Mouse (Mus musculus): ENCODE data around the gene Kif1a. TPM values are rescaled to one million over a fixed set of nuclear protein-coding genes. Genes with fewer than 3 reads are reported as not detected.

Gene Kif1a
- polyA plus RNA-seq, 1 experiment from 2014 or later, result 272 TPM

- Histone ChIP-seq H3K9ac (replicated peaks) (no peak overlapping the region), H3K27me3 (no peaks in the 10 kb centered on the region), H3K4me3 (replicated peaks) (no peak overlapping the region), H3K4me2 (replicated peaks) (no peak overlapping the region), H3K36me3 (peaks cover 62% of the 10 kb centered on the region), H3K4me1 (replicated peaks) (peaks cover 38% of the 10 kb centered on the region), H3K9me3 (no peaks in the 10 kb centered on the region), H3K27ac (no peak overlapping the region)
- no peak for ATAC-seq
- WGBS, result 93% methylated on average over 12 of the region's 12 CpGs
Observed at GRCm38 (mm10) chr1:93083420-93084285, 18.1 kb downstream of the Kif1a start.

GRCm38 (mm10) chr1:93082121-93082520 lies 19.6 kb downstream of the Kif1a start:
- peaks cover 38% of the 10 kb centered on the region for H3K4me1 ChIP-seq (replicated peaks)
- no peaks in the 10 kb centered on the region for H3K27me3 ChIP-seq

GRCm38 (mm10) chr1:93080930-93081589 lies 20.7 kb downstream of the Kif1a start:
- Histone ChIP-seq H3K36me3 (peaks cover 66% of the 10 kb centered on the region), H3K4me1 (replicated peaks) (peaks cover 38% of the 10 kb centered on the region)
- ATAC-seq, result no peak; the same call in 1 of the 2 replicates

More at GRCm38 (mm10) chr1:93082121-93082520, 19.6 kb downstream of the Kif1a start:
- Histone ChIP-seq H3K9me3 (no peaks in the 10 kb centered on the region), H3K36me3 (peaks cover 66% of the 10 kb centered on the region), H3K4me3 (replicated peaks) (no peak overlapping the region), H3K9ac (replicated peaks) (no peak overlapping the region), H3K4me2 (replicated peaks) (no peak overlapping the region), H3K27ac (no peak overlapping the region)
- WGBS, result 73% methylated on average over 8 of the region's 8 CpGs
- ATAC-seq, result no peak

GRCm38 (mm10) chr1:93079602-93080001 lies 22.1 kb downstream of the Kif1a start:
- no peak overlapping the region for H3K4me3 ChIP-seq (replicated peaks)
- H3K9ac ChIP-seq (replicated peaks), result no peak overlapping the region
- H3K27me3 ChIP-seq, result no peaks in the 10 kb centered on the region
- peak overlapping the region; percentile 73 for H3K27ac ChIP-seq
- 48% methylated on average over 3 of the region's 3 CpGs for WGBS
- H3K36me3 ChIP-seq, result peaks cover 78% of the 10 kb centered on the region
- no peak overlapping the region for H3K4me2 ChIP-seq (replicated peaks)
- peaks cover 26% of the 10 kb centered on the region for H3K4me1 ChIP-seq (replicated peaks)
- peak; percentile 74 for ATAC-seq
- H3K9me3 ChIP-seq, result no peaks in the 10 kb centered on the region

More at GRCm38 (mm10) chr1:93080930-93081589, 20.7 kb downstream of the Kif1a start:
- Histone ChIP-seq H3K4me3 (replicated peaks) (no peak overlapping the region), H3K9ac (replicated peaks) (no peak overlapping the region), H3K27ac (no peak overlapping the region), H3K9me3 (no peaks in the 10 kb centered on the region), H3K4me2 (replicated peaks) (no peak overlapping the region), H3K27me3 (no peaks in the 10 kb centered on the region)
- WGBS, result 76% methylated on average over 3 of the region's 3 CpGs

- Histone ChIP-seq H3K9me3 (no peaks in the 10 kb centered on the region), H3K27ac (no peak overlapping the region), H3K4me1 (replicated peaks) (no peaks in the 10 kb centered on the region), H3K4me2 (replicated peaks) (no peak overlapping the region), H3K9ac (replicated peaks) (no peak overlapping the region), H3K27me3 (no peaks in the 10 kb centered on the region), H3K36me3 (peaks cover 100% of the 10 kb centered on the region), H3K4me3 (replicated peaks) (no peak overlapping the region)
- ATAC-seq, result no peak
- 89% methylated on average over 2 of the region's 2 CpGs for WGBS
Observed at GRCm38 (mm10) chr1:93072279-93072865, 29.4 kb downstream of the Kif1a start.

- H3K27me3 ChIP-seq, result no peaks in the 10 kb centered on the region
- H3K9me3 ChIP-seq, result no peaks in the 10 kb centered on the region
- 82% methylated on average over 18 of the region's 18 CpGs for WGBS
- no peak overlapping the region; the same call in 1 of the 2 replicates for H3K27ac ChIP-seq
- no peak overlapping the region for H3K4me2 ChIP-seq (replicated peaks)
- no peak overlapping the region for H3K9ac ChIP-seq (replicated peaks)
- ATAC-seq, result no peak
- peaks cover 100% of the 10 kb centered on the region for H3K36me3 ChIP-seq
- H3K4me1 ChIP-seq (replicated peaks), result no peaks in the 10 kb centered on the region
- no peak overlapping the region for H3K4me3 ChIP-seq (replicated peaks)
Observed at GRCm38 (mm10) chr1:93071487-93071971, 30.2 kb downstream of the Kif1a start.

- Histone ChIP-seq H3K36me3 (peaks cover 100% of the 10 kb centered on the region), H3K4me2 (replicated peaks) (no peak overlapping the region), H3K27me3 (no peaks in the 10 kb centered on the region), H3K9ac (replicated peaks) (no peak overlapping the region), H3K27ac (no peak overlapping the region), H3K4me3 (replicated peaks) (no peak overlapping the region), H3K4me1 (replicated peaks) (no peaks in the 10 kb centered on the region), H3K9me3 (no peaks in the 10 kb centered on the region)
- 89% methylated on average over 5 of the region's 5 CpGs for WGBS
- ATAC-seq, result no peak
Observed at GRCm38 (mm10) chr1:93070881-93071280, 30.9 kb downstream of the Kif1a start.

- ATAC-seq, result no peak
- 70% methylated on average over 1 of the region's 1 CpGs for WGBS
- Histone ChIP-seq H3K27me3 (no peaks in the 10 kb centered on the region), H3K4me1 (replicated peaks) (no peaks in the 10 kb centered on the region), H3K4me3 (replicated peaks) (no peak overlapping the region), H3K9ac (replicated peaks) (no peak overlapping the region), H3K27ac (no peak overlapping the region), H3K36me3 (peaks cover 100% of the 10 kb centered on the region), H3K9me3 (no peaks in the 10 kb centered on the region), H3K4me2 (replicated peaks) (no peak overlapping the region)
Observed at GRCm38 (mm10) chr1:93068553-93068952, 33.2 kb downstream of the Kif1a start.

GRCm38 (mm10) chr1:93065654-93066053 lies 36.1 kb downstream of the Kif1a start:
- 88% methylated on average over 6 of the region's 6 CpGs for WGBS

GRCm38 (mm10) chr1:93063694-93064093 lies 38.1 kb downstream of the Kif1a start:
- H3K4me3 ChIP-seq (replicated peaks), result no peak overlapping the region
- 89% methylated on average over 5 of the region's 5 CpGs for WGBS
- no peak for ATAC-seq
- peaks cover 97% of the 10 kb centered on the region for H3K36me3 ChIP-seq
- H3K4me2 ChIP-seq (replicated peaks), result no peak overlapping the region
- no peak overlapping the region for H3K27ac ChIP-seq
- H3K9ac ChIP-seq (replicated peaks), result no peak overlapping the region
- H3K9me3 ChIP-seq, result no peaks in the 10 kb centered on the region
- H3K27me3 ChIP-seq, result no peaks in the 10 kb centered on the region
- no peaks in the 10 kb centered on the region for H3K4me1 ChIP-seq (replicated peaks)

More at GRCm38 (mm10) chr1:93065654-93066053, 36.1 kb downstream of the Kif1a start:
- H3K4me1 ChIP-seq (replicated peaks), result no peaks in the 10 kb centered on the region
- H3K9me3 ChIP-seq, result no peaks in the 10 kb centered on the region
- no peak for ATAC-seq
- H3K27ac ChIP-seq, result no peak overlapping the region
- H3K36me3 ChIP-seq, result peaks cover 99% of the 10 kb centered on the region
- no peak overlapping the region for H3K4me3 ChIP-seq (replicated peaks)
- no peaks in the 10 kb centered on the region for H3K27me3 ChIP-seq
- H3K4me2 ChIP-seq (replicated peaks), result no peak overlapping the region
- H3K9ac ChIP-seq (replicated peaks), result no peak overlapping the region

- ATAC-seq, result no peak
- Histone ChIP-seq H3K4me1 (replicated peaks) (no peaks in the 10 kb centered on the region), H3K9ac (replicated peaks) (no peak overlapping the region), H3K4me3 (replicated peaks) (no peak overlapping the region), H3K27ac (no peak overlapping the region), H3K9me3 (no peaks in the 10 kb centered on the region), H3K36me3 (peaks cover 99% of the 10 kb centered on the region), H3K4me2 (replicated peaks) (no peak overlapping the region), H3K27me3 (no peaks in the 10 kb centered on the region)
- WGBS, result 65% methylated on average over 18 of the region's 23 CpGs
Observed at GRCm38 (mm10) chr1:93051124-93051833, 50.5 kb downstream of the Kif1a start.

Data from midbrain, embryonic 13.5 days (tissue).